Comparison of ENCODE assay signal across 13 mouse cellular contexts in genomic region chr5:139166781-139167361, GRCm38 (mm10). TPM values are rescaled to one million over a fixed set of nuclear protein-coding genes. Genes with fewer than 3 reads are reported as not detected.
DNase-seq lines count a peak whose midpoint lies in the region; ATAC-seq and TF ChIP-seq lines count a peak whose summit lies in the region.
"Had no signal": no experiment of that assay in that cellular context is flagged by ENCODE, and none has a peak within 500 bp of the region (broad histone marks: within the 10 kb centered on the region; RNA-seq: fewer than 3 reads in every experiment).

No protein-coding gene starts in this region.

- no peak for TF ChIP-seq CTCF in lung, adult 2 months (IDR thresholded peaks at IDR 0.05; ENCODE audit: insufficient read depth, low read length)

- H3K4me1 ChIP-seq in lung, adult 2 months (ENCODE audit: control insufficient read depth, insufficient read depth, low read length): no peaks in the 10 kb centered on the region
- H3K4me1 ChIP-seq: limb, embryonic 10.5 days had no signal

- peak; percentile 68 for ATAC-seq in megakaryocyte, adult 5-6 weeks (ENCODE audit: poor library complexity, severe bottlenecking)

- TF ChIP-seq POLR2A in lung, adult 2 months (IDR thresholded peaks at IDR 0.05; ENCODE audit: borderline replicate concordance, extremely low read depth, low read depth, low read length): no peak

- intact Hi-C loops in left cerebral cortex, postnatal 14 days (cut with DNase I): no loop called here

- 58% methylated on average over 6 of the region's 6 CpGs for WGBS in lung, adult 2 months

- peak; percentile 18 for DNase-seq in lung, postnatal 10 days
- no peak for DNase-seq in lung, adult 2 months
- peak; percentile 73 for DNase-seq in ZHBTc4 (ENCODE audit: low read depth, low spot score)
- peak; percentile 83 to 86 for DNase-seq in thymus, postnatal 36 days
- no peak for DNase-seq in left cerebral cortex, postnatal 14 days (ENCODE audit: low spot score in 2 of 2)
- DNase-seq in adrenal gland, postnatal 10 days: no peak
- no peak for DNase-seq in cerebellum, adult 9-11 months
- DNase-seq: adrenal gland, postnatal 36 days; cerebellum, postnatal 10 days; kidney, postnatal 14 days; midbrain, embryonic 14.5 days had no signal

- H3K4me3 ChIP-seq in lung, adult 2 months (replicated peaks; ENCODE audit: extremely low read depth, low read depth, low read length): no peak overlapping the region
- H3K4me3 ChIP-seq: limb, embryonic 10.5 days had no signal

RNA-seq across cellular contexts. Expression of gene Dnaaf5, which starts 16.8 kb away (rescaled TPM):
- 24.5 and 25.6 TPM in 2 replicates for polyA plus RNA-seq in lung, adult 2 months (2012; rRNA removed)
- 5.2 and 5.6 TPM in 2 replicates for total RNA-seq in megakaryocyte, adult 5-6 weeks (2015)
- 3.3 and 4.1 TPM in 2 replicates for total RNA-seq in megakaryocyte, adult 5-6 weeks (2017)
- total RNA-seq in left cerebral cortex, postnatal 14 days (2021): 1 to 10 TPM; 6.9 to 7.8 TPM
- 10 to 100 TPM; 15.9 to 19.1 TPM for total RNA-seq in adrenal gland, postnatal 10 days (2021)

RNA-seq across cellular contexts. Expression of gene Prkar1b, which starts 17.1 kb away (rescaled TPM):
- 18.8 and 19.5 TPM in 2 replicates for polyA plus RNA-seq in lung, adult 2 months (2012; rRNA removed)
- total RNA-seq in megakaryocyte, adult 5-6 weeks (2015): 0.27 and 0.60 TPM in 2 replicates
- 0.04 and 0.48 TPM in 2 replicates for total RNA-seq in megakaryocyte, adult 5-6 weeks (2017)
- 100 to 1,000 TPM; 571 to 599 TPM for total RNA-seq in left cerebral cortex, postnatal 14 days (2021)
- total RNA-seq in adrenal gland, postnatal 10 days (2021): 10 to 100 TPM; 14.9 to 24.9 TPM

RNA-seq across cellular contexts. Expression of gene Sun1, which starts 33.6 kb away (rescaled TPM):
- polyA plus RNA-seq in lung, adult 2 months (2012; rRNA removed): 48.5 and 57.9 TPM in 2 replicates
- total RNA-seq in megakaryocyte, adult 5-6 weeks (2015): 40.8 and 44.1 TPM in 2 replicates
- total RNA-seq in megakaryocyte, adult 5-6 weeks (2017): 67.0 and 72.5 TPM in 2 replicates
- total RNA-seq in left cerebral cortex, postnatal 14 days (2021): 100 to 1,000 TPM in 1 of 2 experiments, 10 to 100 TPM in 1; 98.7 to 116 TPM
- 10 to 100 TPM; 59.5 to 78.6 TPM for total RNA-seq in adrenal gland, postnatal 10 days (2021)

Comparison
In these comparisons a context has a peak if more than half of its experiments do, and no peak if none do; other contexts are left out.
1. DNase-seq: peak in lung, postnatal 10 days (single experiment), ZHBTc4 (single experiment) and thymus, postnatal 36 days (2 of 2); none in lung, adult 2 months (single experiment), left cerebral cortex, postnatal 14 days (0 of 2), adrenal gland, postnatal 10 days (single experiment) and cerebellum, adult 9-11 months (single experiment).
2. RNA of gene Prkar1b, which starts 17.1 kb away (total RNA-seq): 571 to 599 TPM in left cerebral cortex, postnatal 14 days; 14.9 to 24.9 TPM in adrenal gland, postnatal 10 days and 0.04 to 0.60 TPM in megakaryocyte, adult 5-6 weeks; every median in the first group is over 10 times any median in the second.